Mouse (Mus musculus): Measurements from ENCODE around the gene Pla2g4c. TPM values are rescaled to one million over a fixed set of nuclear protein-coding genes. Genes with fewer than 3 reads are reported as not detected.

Gene Pla2g4c
- polyA plus RNA-seq (2017; shearing (Covaris generic)) = not detected

DNA sequence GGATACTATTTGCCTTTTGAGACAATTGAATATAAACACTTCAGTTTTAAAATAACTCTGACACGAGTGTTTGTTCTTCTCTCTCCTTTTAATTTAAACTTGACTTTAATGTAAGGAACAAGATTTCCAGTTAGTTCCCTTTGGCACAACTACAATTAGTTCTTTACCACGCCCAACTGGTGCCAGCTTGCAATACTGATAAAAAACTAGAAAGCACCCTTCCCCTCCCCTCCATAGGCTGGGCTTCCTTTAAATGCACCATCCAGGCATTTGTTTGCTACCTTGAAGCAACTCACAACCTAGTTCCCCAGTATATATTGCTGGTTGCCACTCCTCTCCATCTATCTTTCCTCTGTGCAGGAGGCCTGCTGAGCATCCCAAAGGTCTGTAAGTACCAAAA is at the start of gene Pla2g4c:
Pla2g4c (plus strand) TSS at position 340 of the 400 bp plus-strand sequence.

DNA sequence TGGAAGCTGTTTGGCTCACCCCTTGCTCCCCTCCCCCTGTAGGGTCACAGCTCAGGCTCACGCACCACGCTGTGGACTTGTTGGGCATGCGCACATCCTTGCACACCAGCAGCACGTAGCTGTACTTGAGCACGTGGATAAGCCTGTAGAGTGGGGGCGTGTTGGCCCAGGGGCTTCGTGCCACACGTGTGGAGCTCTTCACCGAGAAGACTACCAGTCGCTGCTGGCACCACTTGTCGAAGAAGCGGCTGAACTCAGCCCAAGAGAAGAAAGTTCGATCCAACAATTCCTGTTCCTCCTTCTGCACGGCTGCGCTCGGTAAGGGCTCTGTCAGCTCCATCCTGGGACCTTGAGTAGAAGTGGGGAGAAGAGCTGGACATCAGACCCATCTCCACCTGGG is 47.4 kb upstream of the Pla2g4c start, which contains the start of gene Lig1:
Lig1 (plus strand) TSS at position 203 of the 400 bp plus-strand sequence.

DNA sequence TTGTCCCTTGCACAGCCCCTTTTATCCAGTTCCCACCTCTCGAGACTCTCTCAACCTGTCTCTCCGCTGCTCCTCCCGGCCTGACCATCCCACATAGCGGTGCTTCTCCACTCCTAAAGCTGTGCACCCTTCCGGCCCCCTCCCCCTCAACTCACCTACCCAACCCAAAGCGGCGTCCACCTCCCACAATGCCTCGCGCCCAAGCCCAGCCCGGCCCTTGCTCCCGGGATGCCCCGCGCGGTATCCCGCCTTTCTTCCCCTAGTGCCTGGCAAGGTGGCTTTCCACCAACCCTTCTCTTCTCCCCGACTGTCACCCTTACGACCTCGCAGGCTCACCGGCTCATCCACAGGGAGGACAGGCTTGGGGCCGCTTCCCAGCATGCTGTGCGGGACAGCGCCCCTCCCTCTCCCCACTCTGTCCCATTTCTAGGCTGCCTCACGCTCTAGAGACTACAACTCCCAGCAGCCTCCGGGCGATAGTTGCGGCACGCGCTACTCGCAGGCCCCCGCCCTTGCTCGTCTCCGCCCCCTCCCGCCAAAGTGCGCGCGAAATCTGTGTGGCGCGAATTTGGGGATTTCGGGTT is 46.1 kb upstream of the Pla2g4c start, which contains the start of gene Zswim9:
Zswim9 (minus strand) TSS at position 414 of the 584 bp plus-strand sequence.

DNA sequence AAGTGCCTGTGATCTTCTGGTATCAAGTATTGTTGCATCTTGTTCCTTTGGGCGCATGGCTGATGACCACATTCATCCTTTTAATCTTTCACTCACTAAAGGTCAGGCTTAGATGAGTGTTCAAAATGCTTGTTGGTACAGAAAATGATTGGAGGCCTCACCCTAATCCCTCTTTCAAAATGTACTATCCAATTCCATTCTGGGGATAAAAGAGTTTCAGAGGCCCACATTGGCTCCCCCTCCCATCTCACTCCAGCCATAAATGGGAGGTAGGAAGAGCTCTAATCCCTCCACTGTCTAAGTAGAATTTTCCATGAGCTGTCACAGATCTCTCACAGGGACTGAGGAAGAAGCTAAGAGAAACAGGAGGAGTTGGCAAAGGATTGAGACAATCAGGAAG is 73.4 kb downstream of the Pla2g4c start, which contains the start of gene Cabp5:
Cabp5 (plus strand) TSS at position 301 of the 400 bp plus-strand sequence.

Other genes starting within 250 kb of the Pla2g4c start
- not detected for gene Vmn1r85, start 229.5 kb upstream of the Pla2g4c start, polyA plus RNA-seq (2017; shearing (Covaris generic))
- not detected for gene Vmn1r86, start 204.7 kb upstream of the Pla2g4c start, polyA plus RNA-seq (2017; shearing (Covaris generic))
- gene Vmn1r87, start 184.5 kb upstream of the Pla2g4c start, polyA plus RNA-seq (2017; shearing (Covaris generic)) = 0.16 TPM
- gene Vmn1r88, start 165.1 kb upstream of the Pla2g4c start, polyA plus RNA-seq (2017; shearing (Covaris generic)) = 0.07 TPM
- gene Vmn1r89, start 111.6 kb upstream of the Pla2g4c start, polyA plus RNA-seq (2017; shearing (Covaris generic)) = not detected
- 13.6 TPM for gene Lig1, start 47.4 kb upstream of the Pla2g4c start, polyA plus RNA-seq (2017; shearing (Covaris generic))
- gene Zswim9, start 45.9 kb upstream of the Pla2g4c start, polyA plus RNA-seq (2017; shearing (Covaris generic)) = 1.7 TPM
- not detected for gene Cabp5, start 73.5 kb downstream of the Pla2g4c start, polyA plus RNA-seq (2017; shearing (Covaris generic))
- gene Bsph1, start 126.2 kb downstream of the Pla2g4c start, polyA plus RNA-seq (2017; shearing (Covaris generic)) = not detected
- gene Bsph2, start 246.4 kb downstream of the Pla2g4c start, polyA plus RNA-seq (2017; shearing (Covaris generic)) = not detected